In the genomic region with DNA sequence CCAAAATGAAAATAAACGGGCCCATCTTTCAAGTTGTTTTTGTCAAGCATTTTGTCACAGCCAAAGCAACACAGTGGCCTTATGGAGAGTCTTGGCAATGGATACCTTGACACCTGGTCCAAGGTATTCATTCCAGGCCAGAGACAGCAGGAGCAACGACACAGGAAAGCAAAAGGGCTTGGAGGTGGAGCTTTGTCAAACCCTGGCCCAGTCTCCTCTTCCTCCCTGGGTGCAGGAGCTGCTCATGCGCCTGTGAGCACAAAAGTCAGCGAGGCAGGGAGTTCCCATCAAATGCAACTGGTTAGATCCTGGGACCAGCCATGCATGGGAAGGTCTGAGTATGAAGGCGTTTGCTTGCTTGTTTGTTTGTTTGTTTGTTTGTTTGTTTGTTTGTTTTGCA, we compare ENCODE assay signal across 15 mouse cellular contexts. TPM values are rescaled to one million over a fixed set of nuclear protein-coding genes. Genes with fewer than 3 reads are reported as not detected.
DNase-seq lines count a peak whose midpoint lies in the region; ATAC-seq and TF ChIP-seq lines count a peak whose summit lies in the region.
"Had no signal": no experiment of that assay in that cellular context is flagged by ENCODE, and none has a peak within 500 bp of the region (broad histone marks: within the 10 kb centered on the region; RNA-seq: fewer than 3 reads in every experiment).

No protein-coding gene starts in this region.

- no peaks in the 10 kb centered on the region for H3K36me3 ChIP-seq in heart, embryonic 11.5 days (ENCODE audit: control insufficient read depth, insufficient read depth, low read length)
- H3K36me3 ChIP-seq in small intestine, adult 2 months (ENCODE audit: control insufficient read depth, insufficient read depth, low read length): no peaks in the 10 kb centered on the region
- H3K36me3 ChIP-seq: hindbrain, embryonic 15.5 days; liver, embryonic 12.5 days had no signal

- no peak for TF ChIP-seq POLR2A in small intestine, adult 2 months (IDR thresholded peaks at IDR 0.05; ENCODE audit: low read depth, low read length)

- H3K4me2 ChIP-seq in heart, embryonic 11.5 days: no peak overlapping the region
- H3K4me2 ChIP-seq: hindbrain, embryonic 15.5 days; liver, embryonic 12.5 days had no signal

- TF ChIP-seq CTCF in layer of hippocampus, adult 2 months (conservative IDR thresholded peaks at IDR 0.05): no peak
- no peak for TF ChIP-seq CTCF in small intestine, adult 2 months (IDR thresholded peaks at IDR 0.05; ENCODE audit: extremely low read depth, insufficient read length, insufficient replicate concordance, low read depth, low read length)

- no peak for DNase-seq in heart, postnatal 25 days (ENCODE audit: low spot score)
- no peak for DNase-seq in layer of hippocampus, adult 2 months (ENCODE audit: low spot score in 2 of 2)
- no peak for DNase-seq in layer of hippocampus, adult 18-20 months (ENCODE audit: low spot score in 2 of 2)
- peak; percentile 96 for DNase-seq in cerebellum, adult 9-10 months
- no peak for DNase-seq in Muller cell, postnatal 12 days (ENCODE audit: inconsistent ontology term)
- DNase-seq in urinary bladder, adult 2 months (ENCODE audit: low spot score): no peak
- DNase-seq: adrenal gland, postnatal 25 days; lung, postnatal 14 days; midbrain, embryonic 14.5 days; right cerebral cortex, postnatal 25 days had no signal

- no peak for ATAC-seq in heart, embryonic 11.5 days (replicated peaks; ENCODE audit: insufficient number of reproducible peaks, low FRiP score, low TSS enrichment)
- ATAC-seq: liver, embryonic 12.5 days had no signal

- 65% methylated on average over 5 of the region's 5 CpGs for WGBS in heart, embryonic 11.5 days (ENCODE audit: insufficient replicate concordance)
- 66% methylated on average over 5 of the region's 5 CpGs for WGBS in small intestine, adult 2 months

- no peak overlapping the region for H3K9ac ChIP-seq in heart, embryonic 11.5 days (ENCODE audit: low read depth, low read length)
- H3K9ac ChIP-seq: hindbrain, embryonic 15.5 days; liver, embryonic 12.5 days had no signal

- no peak overlapping the region for H3K4me3 ChIP-seq in heart, embryonic 11.5 days (ENCODE audit: low read depth, low read length)
- H3K4me3 ChIP-seq in layer of hippocampus, adult 2 months: no peak overlapping the region
- H3K4me3 ChIP-seq in small intestine, adult 2 months (ENCODE audit: low read depth, low read length): no peak overlapping the region
- H3K4me3 ChIP-seq: hindbrain, embryonic 15.5 days; liver, embryonic 12.5 days had no signal

- intact Hi-C loops in heart, postnatal 25 days (cut with DNase I): no loop called here

- H3K4me1 ChIP-seq in heart, embryonic 11.5 days (ENCODE audit: control insufficient read depth, insufficient read depth, low read length): peaks cover 24% of the 10 kb centered on the region
- H3K4me1 ChIP-seq in small intestine, adult 2 months (ENCODE audit: control insufficient read depth, insufficient read depth, insufficient read length, low read length): peaks cover 21% of the 10 kb centered on the region

- H3K9me3 ChIP-seq in heart, embryonic 11.5 days (replicated peaks; ENCODE audit: control insufficient read depth, low read length): no peaks in the 10 kb centered on the region
- H3K9me3 ChIP-seq: hindbrain, embryonic 15.5 days; liver, embryonic 12.5 days had no signal

- no peaks in the 10 kb centered on the region for H3K27me3 ChIP-seq in heart, embryonic 11.5 days (ENCODE audit: control insufficient read depth, insufficient read depth, low read length)
- H3K27me3 ChIP-seq in small intestine, adult 2 months (ENCODE audit: control insufficient read depth, insufficient read depth, low read length): no peaks in the 10 kb centered on the region
- H3K27me3 ChIP-seq: hindbrain, embryonic 15.5 days; liver, embryonic 12.5 days had no signal

- H3K27ac ChIP-seq in heart, embryonic 11.5 days (ENCODE audit: low read depth, low read length): peak overlapping the region; percentile 81
- H3K27ac ChIP-seq in layer of hippocampus, adult 2 months: peak overlapping the region; percentile 80
- H3K27ac ChIP-seq in small intestine, adult 2 months (ENCODE audit: insufficient read depth, low read depth, low read length): peak overlapping the region; percentile 41
- H3K27ac ChIP-seq: hindbrain, embryonic 15.5 days; liver, embryonic 12.5 days had no signal

RNA-seq across cellular contexts. Expression of a gene that starts 21.7 kb away (rescaled TPM):
- polyA plus RNA-seq in heart, embryonic 11.5 days (2014; fragmentation: Nextera tagmentation; extraction: Ambion mirVana): 117 and 132 TPM in 2 replicates
- total RNA-seq in heart, postnatal 25 days (2021): 100 to 1,000 TPM in 1 of 2 experiments, 10 to 100 TPM in 1; 93.4 to 103 TPM
- total RNA-seq in layer of hippocampus, adult 2 months (2021): 100 to 1,000 TPM; 667 to 694 TPM
- total RNA-seq in layer of hippocampus, adult 18-20 months (2021): 100 to 1,000 TPM; 611 to 639 TPM
- 13.0 and 20.7 TPM in 2 replicates for polyA plus RNA-seq in small intestine, adult 2 months (2012; rRNA removed)
- 22.9 and 26.8 TPM in 2 replicates for polyA plus RNA-seq in urinary bladder, adult 2 months (2012; rRNA removed)
- total RNA-seq: CH12.LX had no signal

RNA-seq across cellular contexts. Expression of a gene that starts 45.1 kb away (rescaled TPM):
- polyA plus RNA-seq in heart, embryonic 11.5 days (2014; fragmentation: Nextera tagmentation; extraction: Ambion mirVana): 72.4 and 97.5 TPM in 2 replicates
- 10 to 100 TPM; 44.8 to 46.7 TPM for total RNA-seq in heart, postnatal 25 days (2021)
- total RNA-seq in layer of hippocampus, adult 2 months (2021): 100 to 1,000 TPM; 253 to 270 TPM
- 100 to 1,000 TPM; 283 to 293 TPM for total RNA-seq in layer of hippocampus, adult 18-20 months (2021)
- 6.0 and 9.6 TPM in 2 replicates for polyA plus RNA-seq in small intestine, adult 2 months (2012; rRNA removed)
- polyA plus RNA-seq in urinary bladder, adult 2 months (2012; rRNA removed): 68.6 and 94.4 TPM in 2 replicates

Comparison
In these comparisons a context has a peak if more than half of its experiments do, and no peak if none do; other contexts are left out.
1. RNA of a gene that starts 21.7 kb away (total RNA-seq): 667 to 694 TPM in layer of hippocampus, adult 2 months and 611 to 639 TPM in layer of hippocampus, adult 18-20 months; 93.4 to 103 TPM in heart, postnatal 25 days; every median in the first group is over 4 times any median in the second.
2. RNA of a gene that starts 45.1 kb away (total RNA-seq): 283 to 293 TPM in layer of hippocampus, adult 18-20 months and 253 to 270 TPM in layer of hippocampus, adult 2 months; 44.8 to 46.7 TPM in heart, postnatal 25 days; every median in the first group is over 4 times any median in the second.
3. Peak in every context shown above with its lines, with median percentiles within 50 percentile points of each other: H3K27ac ChIP-seq.